Mouse (Mus musculus): Measurements from ENCODE around the gene Fam172a.

GRCm38 (mm10) chr13:78162149-78162548 lies 460.3 kb downstream of the Fam172a start:
- TF ChIP-seq POLR2A (IDR thresholded peaks at IDR 0.05; ENCODE audit: borderline replicate concordance, insufficient read depth, low read length) (no peak), CTCF (IDR thresholded peaks at IDR 0.05; ENCODE audit: borderline replicate concordance, insufficient read depth, low read depth, low read length) (no peak)

Data from cerebellum, adult 2 months (tissue).